Mouse (Mus musculus) duodenum, adult 2 months (tissue): ENCODE results near the gene Prss30. TPM values are rescaled to one million over a fixed set of nuclear protein-coding genes. Genes with fewer than 3 reads are reported as not detected.

Source experiments
- polyA plus RNA-seq: library from polyadenylated mRNA; depleted of rRNA; stranded (reverse); fragments of >200 nt; gene quantifications from 2 replicates; pipeline ENCODE4 v1.2.3, GENCODE M21; 2012; ENCODE audit warnings: low replicate concordance; rRNA removed

Gene Prss30
- polyA plus RNA-seq: 22.5 and 226 TPM in 2 replicates

DNA sequence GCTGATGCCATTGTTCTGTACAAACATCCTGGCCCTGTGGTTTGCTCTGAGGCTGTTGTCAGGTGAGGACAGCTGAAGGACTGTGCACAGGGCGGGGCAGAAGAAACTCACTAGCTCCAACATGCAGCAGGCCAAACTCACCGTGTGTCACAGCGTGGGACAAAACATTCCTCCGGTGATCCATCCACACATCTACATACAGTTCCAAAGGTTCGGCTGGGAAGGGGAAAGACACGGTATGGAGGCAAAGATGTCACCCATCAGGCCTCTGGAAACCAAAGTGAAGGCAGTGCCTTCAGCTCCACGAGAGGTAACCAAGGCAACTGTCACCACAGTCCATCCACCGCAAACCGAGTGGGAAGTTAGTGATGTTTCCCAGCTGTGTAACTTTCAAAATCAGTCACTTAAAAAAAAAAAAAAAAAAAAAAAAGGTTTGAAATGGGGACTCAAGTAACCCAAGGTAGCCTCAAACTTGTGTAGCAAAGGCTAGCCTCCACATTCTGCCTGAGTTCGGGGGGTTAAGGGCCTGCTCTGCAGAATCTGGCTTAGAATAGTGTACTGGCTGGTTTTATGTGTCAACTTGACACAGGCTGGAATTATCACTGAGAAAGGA is at the start of gene Prss30:
Gene Prss30 (minus strand): TSS at position 270 of the 613 bp plus-strand sequence.

DNA sequence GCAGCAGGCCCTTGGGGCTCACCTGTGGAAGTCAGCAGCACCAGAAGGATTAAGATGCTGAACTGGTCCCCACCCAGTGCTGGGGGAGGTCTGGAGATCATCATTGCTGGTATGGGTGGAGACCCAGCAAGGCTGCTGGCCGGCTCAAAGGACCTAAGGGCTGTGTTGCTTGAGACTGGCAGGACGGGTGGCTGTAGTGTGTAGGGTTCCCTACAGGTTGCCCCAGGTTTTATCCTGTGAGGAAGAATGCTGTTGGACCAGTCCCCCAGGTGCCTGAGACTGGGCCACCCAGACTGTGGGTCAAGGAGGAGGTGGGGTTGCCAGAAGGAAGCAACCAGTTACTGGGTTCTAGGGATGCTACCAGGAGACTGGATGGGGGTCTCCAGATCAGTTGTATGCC is 17.5 kb upstream of the Prss30 start, which contains the start of gene Prss22:
Gene Prss22 (minus strand): TSS at position 200 of the 400 bp plus-strand sequence.

DNA sequence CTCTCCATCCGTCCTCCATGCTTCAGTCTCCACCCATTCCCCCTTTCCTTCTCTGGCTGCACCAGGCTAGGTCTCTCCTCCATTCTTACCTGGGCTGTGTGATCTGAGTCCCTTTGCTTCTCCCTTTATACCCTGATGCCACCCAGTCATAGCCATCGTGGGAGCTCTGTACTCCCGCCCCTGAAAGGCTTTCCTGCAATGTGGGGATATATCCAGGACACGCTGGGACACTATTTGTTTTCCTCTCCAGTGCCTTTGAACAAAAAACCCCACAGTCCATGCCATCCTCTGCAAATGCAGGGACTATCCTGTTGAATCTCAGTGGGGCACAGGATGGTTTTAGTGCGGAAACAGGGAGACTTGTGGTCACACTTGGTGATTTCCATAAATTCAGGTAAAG is 25.2 kb downstream of the Prss30 start, which contains the start of gene Sbpl:
Gene Sbpl (minus strand): TSS at position 101 of the 400 bp plus-strand sequence.

DNA sequence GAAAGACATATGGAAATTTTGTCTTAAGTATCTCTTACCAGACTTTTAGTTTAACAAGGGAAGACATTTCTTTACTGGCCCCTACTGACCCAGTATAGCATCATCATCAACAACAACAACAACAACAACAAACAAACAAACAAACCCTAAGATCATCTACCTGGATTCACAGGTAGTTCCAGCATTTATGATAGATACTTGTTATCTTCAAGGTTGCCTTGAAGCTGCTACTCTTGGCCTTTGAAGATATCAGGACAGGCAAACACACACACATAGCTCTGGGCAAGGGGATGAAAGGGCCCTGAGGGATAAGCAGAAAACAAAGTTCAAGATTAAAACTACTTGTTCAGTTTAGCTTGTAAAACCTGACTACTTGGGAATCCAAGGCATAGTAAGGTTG is 39.0 kb downstream of the Prss30 start, which contains the start of gene Sbp:
Gene Sbp (plus strand): TSS at position 301 of the 400 bp plus-strand sequence.

Other genes with a start within 250 kb of the Prss30 start
- 144 and 151 TPM in 2 replicates for gene Paqr4, start 239.7 kb downstream of the Prss30 start, polyA plus RNA-seq
- 5.0 and 7.8 TPM in 2 replicates for gene Kremen2, start 234.7 kb downstream of the Prss30 start, polyA plus RNA-seq
- gene Flywch1, start 209.0 kb downstream of the Prss30 start, polyA plus RNA-seq: 15.9 and 34.2 TPM in 2 replicates
- gene Flywch2, start 194.5 kb downstream of the Prss30 start, polyA plus RNA-seq: 3.8 and 6.0 TPM in 2 replicates
- gene Srrm2, start 190.0 kb downstream of the Prss30 start, polyA plus RNA-seq: 340 and 451 TPM in 2 replicates
- 480 and 804 TPM in 2 replicates for gene Elob, start 151.4 kb downstream of the Prss30 start, polyA plus RNA-seq
- 0.11 and 1.1 TPM in 2 replicates for gene Prss33, start 144.5 kb downstream of the Prss30 start, polyA plus RNA-seq
- 308 and 338 TPM in 2 replicates for gene Prss32, start 136.7 kb downstream of the Prss30 start, polyA plus RNA-seq
- 2.4 and 2.8 TPM in 2 replicates for gene Prss41, start 136.4 kb downstream of the Prss30 start, polyA plus RNA-seq
- not detected in 2 replicates for gene Prss21, start 112.5 kb downstream of the Prss30 start, polyA plus RNA-seq
- not detected in 2 replicates for gene Dcpp1, start 99.7 kb downstream of the Prss30 start, polyA plus RNA-seq
- not detected in 2 replicates for gene Dcpp2, start 99.7 kb downstream of the Prss30 start, polyA plus RNA-seq
- not detected in 2 replicates for gene Dcpp3, start 63.1 kb downstream of the Prss30 start, polyA plus RNA-seq
- not detected in 2 replicates for gene Sbp, start 38.9 kb downstream of the Prss30 start, polyA plus RNA-seq
- not detected in 2 replicates for gene Sbpl, start 25.3 kb downstream of the Prss30 start, polyA plus RNA-seq
- gene Prss22, start 17.5 kb upstream of the Prss30 start, polyA plus RNA-seq: 0.25 and 0.68 TPM in 2 replicates
- 3.0 and 5.6 TPM in 2 replicates for gene Prss27, start 57.6 kb upstream of the Prss30 start, polyA plus RNA-seq
- gene Kctd5, start 92.9 kb upstream of the Prss30 start, polyA plus RNA-seq: 46.8 and 98.2 TPM in 2 replicates
- gene Pdpk1, start 170.4 kb upstream of the Prss30 start, polyA plus RNA-seq: 5.5 and 12.0 TPM in 2 replicates
- 109 and 237 TPM in 2 replicates for gene Amdhd2, start 183.2 kb upstream of the Prss30 start, polyA plus RNA-seq
- gene Atp6v0c, start 189.1 kb upstream of the Prss30 start, polyA plus RNA-seq: 833 and 1,086 TPM in 2 replicates
- 13.4 and 31.3 TPM in 2 replicates for gene Tbc1d24, start 225.0 kb upstream of the Prss30 start, polyA plus RNA-seq
- gene Ntn3, start 229.0 kb upstream of the Prss30 start, polyA plus RNA-seq: 1.5 and 1.6 TPM in 2 replicates
- 4.1 and 5.2 TPM in 2 replicates for gene Tedc2, start 240.3 kb upstream of the Prss30 start, polyA plus RNA-seq